Mouse (Mus musculus) forebrain, postnatal 0 days (tissue): ENCODE measurements around the gene Il24. TPM values are rescaled to one million over a fixed set of nuclear protein-coding genes. Genes with fewer than 3 reads are reported as not detected.
A peak's percentile ranks its signal among the peaks of the same experiment; 100 is the strongest.

ENCODE experiments used
- ATAC-seq: fragments of 200-750 bp; cut with Nextera tagmentation; 2 replicates; pipeline ENCODE4 v1.8.0; 2017; ENCODE audit warnings: mild to moderate bottlenecking, moderate library complexity
- DNase-seq: peaks from one replicate; pipeline ENCODE4 v3.0.0-alpha.2; 2015
- H3K27ac ChIP-seq: fragments of 300-500 bp; sonication (generic); 2 replicates; pipeline ENCODE4 v1.5.1; 2014; ENCODE audit warnings: low read depth, mild to moderate bottlenecking, antibody characterized with exemption, low read length, moderate library complexity, mixed read lengths
- H3K27me3 ChIP-seq: fragments of 300-500 bp; sonication (generic); 2 replicates; pipeline ENCODE4 v1.6.1; 2014; ENCODE audit warnings: mild to moderate bottlenecking, low read length, mixed read lengths; ENCODE audit not compliant: insufficient read depth
- H3K36me3 ChIP-seq: fragments of 300-500 bp; sonication (generic); 2 replicates; pipeline ENCODE4 v1.6.1; 2014; ENCODE audit warnings: mild to moderate bottlenecking, moderate library complexity; ENCODE audit not compliant: insufficient read depth
- H3K4me1 ChIP-seq: fragments of 300-500 bp; sonication (generic); 2 replicates; pipeline ENCODE4 v1.6.1; 2014; ENCODE audit warnings: antibody characterized with exemption; ENCODE audit not compliant: insufficient read depth
- H3K4me2 ChIP-seq: fragments of 300-500 bp; sonication (generic); 2 replicates; pipeline ENCODE4 v1.6.1; 2014; ENCODE audit warnings: low read depth, mild to moderate bottlenecking, moderate library complexity
- H3K4me3 ChIP-seq: fragments of 300-500 bp; sonication (generic); 2 replicates; pipeline ENCODE4 v1.5.1; 2014; ENCODE audit warnings: low read depth, low read length, mixed read lengths
- H3K9ac ChIP-seq: fragments of 300-500 bp; sonication (generic); 2 replicates; pipeline ENCODE4 v1.6.1; 2014; ENCODE audit warnings: mild to moderate bottlenecking
- H3K9me3 ChIP-seq: fragments of 300-500 bp; sonication (generic); 2 replicates; pipeline ENCODE4 v1.6.1; 2016; ENCODE audit warnings: low read length
- CTCF ChIP-seq: sonication (generic); IDR thresholded peaks from 2 replicates; pipeline ENCODE4 v1.5.1; 2016; ENCODE audit warnings: antibody characterized with exemption, control low read depth, low read depth
- WGBS: fragments of 180-500 bp; shearing (Covaris S2); extraction: QIAGEN DNeasy Blood & Tissue Kit; methylation state at CpG from one replicate; pipeline ENCODE4 v1.1.7; 2014; 5-methylcytosine and 5-hydroxymethylcytosine counted together
- polyA plus RNA-seq: library from polyadenylated mRNA; unstranded; fragments of >200 nt; fragmentation: Nextera tagmentation; extraction: Ambion mirVana; gene quantifications from 2 replicates; pipeline ENCODE4 v1.2.1, GENCODE M21; 2015
- total RNA-seq: library from RNA; depleted of rRNA; stranded (reverse); fragments of >200 nt; gene quantifications from 2 replicates; pipeline ENCODE4 v1.2.3, GENCODE M21; 2014

Il24 gene
- total and polyA plus RNA-seq, 2 experiments from 2014 or later = not detected

DNA sequence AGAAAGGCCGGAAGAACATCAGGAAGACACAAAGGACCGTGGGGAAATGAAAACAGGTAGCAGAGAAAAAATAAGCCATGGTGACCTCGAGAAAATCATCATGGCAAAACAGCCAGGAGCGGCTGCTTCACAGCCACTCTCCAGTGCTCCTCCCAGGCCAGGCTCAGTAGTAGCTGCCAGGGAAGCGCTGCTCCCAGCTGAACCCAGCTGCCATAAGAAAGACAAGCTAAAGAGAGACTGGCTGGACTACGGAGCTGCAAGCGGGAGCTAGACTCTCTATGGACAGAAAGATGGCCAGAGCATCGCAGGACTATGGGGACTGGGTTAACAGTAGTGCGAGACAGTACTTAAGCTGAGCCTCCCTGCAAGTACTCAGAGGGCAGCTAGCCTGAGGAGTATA lies 32.4 kb downstream of the Il24 start:
- Histone ChIP-seq H3K27ac (no peak overlapping the region), H3K4me1 (no peaks in the 10 kb centered on the region), H3K4me3 (no peak overlapping the region), H3K36me3 (no peaks in the 10 kb centered on the region), H3K9ac (no peak overlapping the region), H3K9me3 (no peaks in the 10 kb centered on the region), H3K4me2 (no peak overlapping the region), H3K27me3 (no peaks in the 10 kb centered on the region)
- TF ChIP-seq CTCF = no peak
- ATAC-seq (no peak), DNase-seq (no peak)
- WGBS = 85% methylated on average over 9 of the region's 9 CpGs

DNA sequence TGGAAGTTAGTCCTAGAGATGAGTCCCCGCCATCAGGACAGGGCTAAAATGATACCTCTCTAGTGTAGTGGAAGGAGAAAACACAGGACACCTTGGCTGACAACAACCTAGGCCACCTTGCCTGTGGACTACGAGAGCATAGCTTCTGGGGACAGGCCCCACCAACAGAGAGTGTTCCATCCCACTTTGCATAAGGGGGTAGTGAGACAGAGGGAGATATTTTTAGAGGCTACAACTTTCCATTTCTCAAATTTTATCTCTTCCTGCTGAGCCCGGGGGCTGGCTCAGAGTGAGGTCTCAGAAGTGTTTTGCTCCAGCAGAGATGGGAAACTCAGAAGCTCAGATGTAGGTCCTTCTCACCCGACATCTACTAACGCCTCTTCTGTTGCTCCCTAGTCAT lies 36.8 kb downstream of the Il24 start:
- no peak overlapping the region for H3K27ac ChIP-seq
- ATAC-seq (no peak), DNase-seq (no peak)
- no peaks in the 10 kb centered on the region for H3K9me3 ChIP-seq
- TF ChIP-seq CTCF = no peak
- H3K4me1 ChIP-seq = no peaks in the 10 kb centered on the region
- H3K9ac ChIP-seq = no peak overlapping the region
- H3K27me3 ChIP-seq = no peaks in the 10 kb centered on the region
- H3K36me3 ChIP-seq = no peaks in the 10 kb centered on the region
- WGBS = 94% methylated on average over 5 of the region's 5 CpGs
- H3K4me3 ChIP-seq = no peak overlapping the region
- no peak overlapping the region for H3K4me2 ChIP-seq

DNA sequence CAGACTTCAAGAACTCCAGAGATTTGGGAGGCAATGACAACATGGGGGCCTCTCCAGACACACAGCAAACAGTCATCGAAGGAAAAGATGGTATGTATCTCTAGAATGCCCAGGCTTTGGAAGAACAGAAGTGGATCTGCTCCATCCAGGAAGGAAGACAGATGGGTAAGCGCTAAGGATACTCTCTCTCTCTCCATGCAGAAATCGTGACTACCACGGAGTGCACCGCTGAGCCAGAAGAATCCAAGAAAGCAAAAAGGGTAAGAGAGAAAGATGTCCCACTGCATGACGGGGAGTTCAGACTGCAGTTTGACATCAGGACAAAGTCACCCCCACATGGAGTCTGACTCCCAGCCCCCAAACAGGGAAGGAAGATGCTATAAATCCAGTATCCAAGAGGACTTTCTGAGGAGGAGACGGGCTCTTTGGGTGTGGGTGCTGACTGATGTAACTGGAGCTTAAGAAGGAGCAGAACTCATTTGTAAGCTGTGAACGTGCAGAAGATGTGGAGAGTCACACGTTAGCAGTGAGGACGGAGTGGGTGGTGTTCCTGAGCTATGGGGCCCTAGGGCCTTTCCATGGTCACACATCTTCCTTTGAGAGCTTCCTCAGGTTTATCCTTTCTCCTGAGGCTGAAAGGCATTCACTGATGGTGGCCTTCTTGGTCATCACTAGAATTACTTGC lies 37.6 kb downstream of the Il24 start:
- no peak overlapping the region for H3K4me3 ChIP-seq
- H3K9ac ChIP-seq = no peak overlapping the region
- H3K4me2 ChIP-seq = no peak overlapping the region
- no peak overlapping the region for H3K27ac ChIP-seq
- no peaks in the 10 kb centered on the region for H3K9me3 ChIP-seq
- WGBS = 90% methylated on average over 10 of the region's 10 CpGs
- no peaks in the 10 kb centered on the region for H3K36me3 ChIP-seq
- no peaks in the 10 kb centered on the region for H3K27me3 ChIP-seq
- DNase-seq = no peak
- no peak for TF ChIP-seq CTCF
- no peak for ATAC-seq
- H3K4me1 ChIP-seq = no peaks in the 10 kb centered on the region

DNA sequence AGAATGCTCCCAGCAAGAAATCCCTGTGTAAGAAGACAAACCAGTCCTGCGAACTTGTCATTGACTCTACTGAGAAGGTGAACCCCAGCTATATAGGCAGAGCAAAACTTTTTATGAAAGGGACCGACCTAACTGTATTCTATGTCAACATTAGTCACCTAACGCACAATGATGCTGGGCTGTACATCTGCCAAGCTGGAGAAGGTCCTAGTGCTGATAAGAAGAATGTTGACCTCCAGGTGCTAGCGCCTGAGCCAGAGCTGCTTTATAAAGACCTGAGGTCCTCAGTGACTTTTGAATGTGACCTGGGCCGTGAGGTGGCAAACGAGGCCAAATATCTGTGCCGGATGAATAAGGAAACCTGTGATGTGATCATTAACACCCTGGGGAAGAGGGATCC lies 42.7 kb downstream of the Il24 start:
- WGBS = 92% methylated on average over 7 of the region's 7 CpGs
- ATAC-seq (no peak), DNase-seq (no peak)
- no peaks in the 10 kb centered on the region for H3K9me3 ChIP-seq
- no peaks in the 10 kb centered on the region for H3K4me1 ChIP-seq
- no peak overlapping the region for H3K4me3 ChIP-seq
- no peaks in the 10 kb centered on the region for H3K27me3 ChIP-seq
- no peak for TF ChIP-seq CTCF
- no peak overlapping the region for H3K9ac ChIP-seq
- H3K4me2 ChIP-seq = no peak overlapping the region
- no peak overlapping the region for H3K27ac ChIP-seq
- H3K36me3 ChIP-seq = no peaks in the 10 kb centered on the region

DNA sequence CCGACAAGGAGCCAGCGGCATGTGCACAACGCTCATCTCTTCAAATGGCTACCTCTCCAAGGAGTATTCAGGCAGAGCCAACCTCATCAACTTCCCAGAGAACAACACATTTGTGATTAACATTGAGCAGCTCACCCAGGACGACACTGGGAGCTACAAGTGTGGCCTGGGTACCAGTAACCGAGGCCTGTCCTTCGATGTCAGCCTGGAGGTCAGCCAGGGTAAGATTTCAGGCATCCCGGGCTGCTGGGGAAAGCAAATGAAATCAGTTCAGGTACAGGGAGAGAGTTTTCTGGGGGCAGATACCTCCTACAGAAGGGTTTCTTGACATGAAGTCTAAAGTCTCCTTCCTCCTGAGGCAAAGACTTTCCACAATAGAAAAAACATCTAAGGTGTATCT lies 45.6 kb downstream of the Il24 start:
- H3K36me3 ChIP-seq = no peaks in the 10 kb centered on the region
- no peak for ATAC-seq

DNA sequence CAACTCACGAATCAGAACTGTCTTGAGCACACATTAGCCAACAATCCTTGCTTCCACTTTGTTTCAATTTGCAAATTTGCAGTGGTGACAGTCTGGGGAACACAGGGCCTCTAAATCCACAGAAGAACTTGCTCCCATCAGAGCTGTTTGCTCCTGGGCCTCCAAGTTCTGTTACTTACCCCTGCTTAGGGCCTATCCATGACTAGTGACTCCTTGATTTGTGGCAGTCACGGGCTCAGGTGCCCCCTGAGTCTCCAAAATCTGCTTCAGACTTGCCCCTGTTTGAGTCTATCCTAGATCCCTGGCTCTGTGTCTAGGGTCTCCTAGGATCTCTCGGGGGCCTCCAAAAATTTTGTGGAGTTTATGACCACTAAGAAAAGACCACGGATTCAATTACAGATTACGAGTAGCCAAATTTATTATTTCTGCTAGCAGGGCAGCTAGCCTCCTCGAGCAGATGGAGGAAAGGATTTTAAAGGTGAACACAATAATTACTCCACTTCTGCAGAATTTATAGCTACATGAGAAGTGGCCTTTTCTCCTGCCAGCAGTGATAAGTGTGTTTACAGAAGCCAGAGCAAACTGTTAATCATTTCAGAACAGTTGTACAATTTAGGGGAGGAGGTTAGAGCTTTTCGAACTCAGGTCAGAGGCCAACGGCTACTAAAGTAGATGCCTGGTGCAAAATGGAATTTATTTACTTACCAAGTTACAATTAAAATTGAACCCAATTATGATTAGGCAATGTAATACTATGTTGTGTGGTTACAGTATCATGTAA lies 46.5 kb downstream of the Il24 start:
- 85% methylated on average over 8 of the region's 8 CpGs for WGBS
- ATAC-seq = no peak
- Histone ChIP-seq H3K36me3 (no peaks in the 10 kb centered on the region), H3K27me3 (no peaks in the 10 kb centered on the region), H3K4me3 (no peak overlapping the region), H3K4me2 (no peak overlapping the region), H3K9ac (no peak overlapping the region), H3K27ac (no peak overlapping the region), H3K9me3 (no peaks in the 10 kb centered on the region), H3K4me1 (no peaks in the 10 kb centered on the region)
- no peak for DNase-seq
- no peak for TF ChIP-seq CTCF

More for the DNA sequence above, 45.6 kb downstream of the Il24 start:
- no peak overlapping the region for H3K27ac ChIP-seq
- TF ChIP-seq CTCF = no peak
- H3K4me2 ChIP-seq = no peak overlapping the region
- DNase-seq = no peak
- no peak overlapping the region for H3K9ac ChIP-seq
- 91% methylated on average over 7 of the region's 7 CpGs for whole genome bisulfite sequencing
- H3K9me3 ChIP-seq = no peaks in the 10 kb centered on the region
- no peaks in the 10 kb centered on the region for H3K27me3 ChIP-seq
- H3K4me3 ChIP-seq = no peak overlapping the region
- H3K4me1 ChIP-seq = no peaks in the 10 kb centered on the region

DNA sequence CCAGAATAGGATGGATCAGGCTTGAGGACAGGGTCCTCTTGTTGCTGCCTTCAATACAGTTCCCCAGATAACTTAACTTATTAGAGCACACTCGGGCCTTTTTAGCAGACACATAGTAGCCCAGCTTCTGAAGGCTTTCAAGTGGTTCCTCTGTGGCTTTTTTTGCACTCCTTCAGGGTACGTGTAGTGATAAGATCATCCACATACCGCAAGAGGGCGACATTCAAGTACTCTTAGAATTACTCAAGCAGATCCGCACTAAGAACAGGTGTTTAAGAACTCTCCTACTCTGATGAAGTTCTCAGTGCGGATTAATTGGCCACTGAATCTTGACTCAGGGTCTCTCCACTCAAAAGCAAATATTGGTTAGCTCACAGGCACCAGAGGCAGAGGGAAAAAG lies 49.0 kb downstream of the Il24 start:
- 68% methylated on average over 6 of the region's 6 CpGs for WGBS
- DNase-seq = peak; percentile 7
- ATAC-seq = no peak

More for the DNA sequence above, 49.0 kb downstream of the Il24 start:
- Histone ChIP-seq H3K27ac (no peak overlapping the region), H3K4me1 (no peaks in the 10 kb centered on the region), H3K9me3 (no peaks in the 10 kb centered on the region), H3K4me3 (no peak overlapping the region), H3K9ac (no peak overlapping the region), H3K27me3 (no peaks in the 10 kb centered on the region), H3K4me2 (no peak overlapping the region), H3K36me3 (no peaks in the 10 kb centered on the region)
- TF ChIP-seq CTCF = peak; percentile 13; the same call in 1 of the 2 replicates
